Mouse (Mus musculus) forebrain, postnatal 0 days (tissue): Measurements from ENCODE around the gene Rusc1. TPM values are rescaled to one million over a fixed set of nuclear protein-coding genes. Genes with fewer than 3 reads are reported as not detected.
A peak's percentile ranks its signal among the peaks of the same experiment; 100 is the strongest.

Experiments
- ATAC-seq: fragments of 200-750 bp; cut with Nextera tagmentation; 2 replicates; pipeline ENCODE4 v1.8.0; 2017; ENCODE audit warnings: mild to moderate bottlenecking, moderate library complexity
- DNase-seq: peaks from one replicate; pipeline ENCODE4 v3.0.0-alpha.2; 2015
- H3K27ac ChIP-seq: fragments of 300-500 bp; sonication (generic); 2 replicates; pipeline ENCODE4 v1.5.1; 2014; ENCODE audit warnings: low read depth, mild to moderate bottlenecking, antibody characterized with exemption, low read length, moderate library complexity, mixed read lengths
- H3K27me3 ChIP-seq: fragments of 300-500 bp; sonication (generic); 2 replicates; pipeline ENCODE4 v1.6.1; 2014; ENCODE audit warnings: mild to moderate bottlenecking, low read length, mixed read lengths; ENCODE audit not compliant: insufficient read depth
- H3K36me3 ChIP-seq: fragments of 300-500 bp; sonication (generic); 2 replicates; pipeline ENCODE4 v1.6.1; 2014; ENCODE audit warnings: mild to moderate bottlenecking, moderate library complexity; ENCODE audit not compliant: insufficient read depth
- H3K4me1 ChIP-seq: fragments of 300-500 bp; sonication (generic); 2 replicates; pipeline ENCODE4 v1.6.1; 2014; ENCODE audit warnings: antibody characterized with exemption; ENCODE audit not compliant: insufficient read depth
- H3K4me2 ChIP-seq: fragments of 300-500 bp; sonication (generic); 2 replicates; pipeline ENCODE4 v1.6.1; 2014; ENCODE audit warnings: low read depth, mild to moderate bottlenecking, moderate library complexity
- H3K4me3 ChIP-seq: fragments of 300-500 bp; sonication (generic); 2 replicates; pipeline ENCODE4 v1.5.1; 2014; ENCODE audit warnings: low read depth, low read length, mixed read lengths
- H3K9ac ChIP-seq: fragments of 300-500 bp; sonication (generic); 2 replicates; pipeline ENCODE4 v1.6.1; 2014; ENCODE audit warnings: mild to moderate bottlenecking
- H3K9me3 ChIP-seq: fragments of 300-500 bp; sonication (generic); 2 replicates; pipeline ENCODE4 v1.6.1; 2016; ENCODE audit warnings: low read length
- CTCF ChIP-seq: sonication (generic); IDR thresholded peaks from 2 replicates; pipeline ENCODE4 v1.5.1; 2016; ENCODE audit warnings: antibody characterized with exemption, control low read depth, low read depth
- WGBS: fragments of 180-500 bp; shearing (Covaris S2); extraction: QIAGEN DNeasy Blood & Tissue Kit; methylation state at CpG from one replicate; pipeline ENCODE4 v1.1.7; 2014; 5-methylcytosine and 5-hydroxymethylcytosine counted together
- polyA plus RNA-seq: library from polyadenylated mRNA; unstranded; fragments of >200 nt; fragmentation: Nextera tagmentation; extraction: Ambion mirVana; gene quantifications from 2 replicates; pipeline ENCODE4 v1.2.1, GENCODE M21; 2015
- total RNA-seq: library from RNA; depleted of rRNA; stranded (reverse); fragments of >200 nt; gene quantifications from 2 replicates; pipeline ENCODE4 v1.2.3, GENCODE M21; 2014

Rusc1 gene
- total and polyA plus RNA-seq, 2 experiments from 2014 or later, result 101 to 158 TPM

- ATAC-seq (peak; percentile 36), DNase-seq (peak; percentile 21)
- Histone ChIP-seq H3K4me2 (peak overlapping the region; percentile 95), H3K36me3 (peaks cover 53% of the 10 kb centered on the region), H3K4me1 (0 out of 2 replicates have a peak, but pooled peaks cover 10% of the 10 kb centered on the region), H3K9me3 (no peaks in the 10 kb centered on the region), H3K27me3 (no peaks in the 10 kb centered on the region), H3K9ac (peak overlapping the region; percentile 68), H3K4me3 (peak overlapping the region; percentile 72), H3K27ac (peak overlapping the region; percentile 80)
- 17% methylated on average over 11 of the region's 11 CpGs for WGBS
- TF ChIP-seq CTCF, result no peak
Measured at GRCm38 (mm10) chr3:89092509-89093090, 511 bp downstream of the Rusc1 start.

DNA sequence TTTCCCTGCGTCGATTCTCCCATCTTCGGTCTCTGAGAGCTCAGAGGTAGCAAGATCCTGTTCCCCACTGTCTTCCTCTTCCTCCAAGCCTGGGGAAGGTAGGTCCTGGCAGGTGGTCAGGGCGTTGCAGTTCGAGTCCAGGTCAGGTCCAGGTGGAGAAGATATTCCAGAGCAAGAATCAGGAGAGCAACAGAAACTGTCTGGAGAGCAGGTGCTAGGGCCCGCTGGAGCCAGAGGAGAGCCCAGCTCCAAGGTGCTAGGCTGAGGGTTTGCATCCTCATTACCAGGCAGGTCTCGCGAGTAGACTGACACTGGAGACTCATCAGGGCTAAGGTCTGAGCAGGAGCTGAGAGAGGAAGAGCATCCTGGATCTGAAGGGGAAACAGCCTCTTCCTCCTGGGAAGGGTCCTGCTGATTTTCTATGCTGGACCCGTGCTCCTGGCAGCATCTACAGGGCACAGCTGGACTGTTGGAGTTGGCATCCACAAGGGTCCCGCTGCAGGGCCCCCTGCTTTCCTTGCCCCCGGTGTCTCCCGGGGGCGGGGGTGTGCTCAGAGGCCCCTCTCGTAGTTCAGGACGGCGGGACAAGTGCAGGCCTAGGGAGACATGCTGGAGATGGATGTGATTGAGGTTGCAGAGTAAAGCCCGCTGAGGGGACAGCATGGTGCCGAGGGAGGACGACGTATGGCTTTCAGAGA, 1.2 kb downstream of the Rusc1 start:
- 8% methylated on average over 20 of the region's 20 CpGs for WGBS
- Histone ChIP-seq H3K9ac (peak overlapping the region; percentile 68), H3K9me3 (no peaks in the 10 kb centered on the region), H3K27ac (peak overlapping the region; percentile 80; the same call in 1 of the 2 replicates), H3K4me2 (peak overlapping the region; percentile 95), H3K4me3 (peak overlapping the region; percentile 72), H3K27me3 (no peaks in the 10 kb centered on the region), H3K36me3 (peaks cover 52% of the 10 kb centered on the region), H3K4me1 (0 out of 2 replicates have a peak, but pooled peaks cover 10% of the 10 kb centered on the region)
- no peak for TF ChIP-seq CTCF
- DNase-seq (peak; percentile 16), ATAC-seq (no peak)

- H3K9ac ChIP-seq, result peak overlapping the region; percentile 68
- H3K36me3 ChIP-seq, result peaks cover 50% of the 10 kb centered on the region
- H3K27ac ChIP-seq, result peak overlapping the region; percentile 79
- 0 out of 2 replicates have a peak, but pooled peaks cover 10% of the 10 kb centered on the region for H3K4me1 ChIP-seq
- peak overlapping the region; percentile 95 for H3K4me2 ChIP-seq
- TF ChIP-seq CTCF, result peak; percentile 81
- DNase-seq, result peak; percentile 84
- WGBS, result 2% methylated on average over 63 of the region's 74 CpGs
- no peaks in the 10 kb centered on the region for H3K27me3 ChIP-seq
- ATAC-seq, result peak; percentile 44
- peak overlapping the region; percentile 72 for H3K4me3 ChIP-seq
- H3K9me3 ChIP-seq, result no peaks in the 10 kb centered on the region
Measured at GRCm38 (mm10) chr3:89090694-89091655, 2.1 kb downstream of the Rusc1 start.

DNA sequence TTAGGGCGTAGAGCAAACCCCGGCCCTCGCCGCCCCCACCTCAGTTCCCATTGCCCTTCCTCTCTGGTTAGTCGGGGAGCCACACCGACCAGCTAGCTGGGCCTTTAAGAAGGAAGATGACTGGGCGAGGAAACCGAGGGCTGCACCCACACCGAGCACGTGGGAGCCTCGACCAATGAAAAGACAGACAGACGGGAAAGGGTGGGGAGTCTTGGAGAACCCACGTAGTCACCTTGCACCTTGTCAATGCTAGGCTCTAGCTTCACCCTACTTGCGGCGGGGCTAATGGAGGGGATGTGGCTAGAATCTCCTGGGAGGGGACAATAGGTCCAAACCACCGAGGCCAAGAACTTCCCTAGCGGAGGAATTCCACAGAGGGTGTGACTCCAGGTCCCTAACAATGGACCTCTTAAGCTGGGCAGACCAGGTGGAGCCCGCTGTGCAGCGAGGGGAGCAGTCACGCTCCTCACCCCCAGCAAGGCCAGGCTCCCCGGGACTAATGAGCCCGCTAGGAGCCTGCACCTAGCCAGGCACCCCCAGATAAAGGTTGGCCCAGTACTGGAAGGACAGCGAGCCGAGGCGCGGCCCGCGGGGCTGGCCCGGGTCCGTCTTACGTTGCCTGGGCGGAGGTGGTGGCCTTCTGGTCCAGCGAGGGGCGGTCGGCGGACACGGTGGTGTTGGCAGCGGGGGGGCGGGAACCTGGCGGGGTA, 3.1 kb downstream of the Rusc1 start:
- DNase-seq, result peak; percentile 89

GRCm38 (mm10) chr3:89088974-89089373, 4.1 kb downstream of the Rusc1 start:
- Histone ChIP-seq H3K4me2 (no peak overlapping the region), H3K9me3 (no peaks in the 10 kb centered on the region), H3K4me3 (no peak overlapping the region), H3K9ac (no peak overlapping the region), H3K4me1 (0 out of 2 replicates have a peak, but pooled peaks cover 10% of the 10 kb centered on the region), H3K27ac (no peak overlapping the region), H3K27me3 (no peaks in the 10 kb centered on the region), H3K36me3 (peaks cover 48% of the 10 kb centered on the region)
- DNase-seq (no peak), ATAC-seq (no peak)
- 82% methylated on average over 14 of the region's 14 CpGs for WGBS
- TF ChIP-seq CTCF, result no peak

More for the DNA sequence above, 3.1 kb downstream of the Rusc1 start:
- Histone ChIP-seq H3K9ac (peak overlapping the region; percentile 68), H3K4me3 (peak overlapping the region; percentile 72), H3K27me3 (no peaks in the 10 kb centered on the region), H3K9me3 (no peaks in the 10 kb centered on the region), H3K4me2 (peak overlapping the region; percentile 95), H3K36me3 (peaks cover 48% of the 10 kb centered on the region), H3K27ac (peak overlapping the region; percentile 79), H3K4me1 (0 out of 2 replicates have a peak, but pooled peaks cover 10% of the 10 kb centered on the region)
- 3% methylated on average over 40 of the region's 40 CpGs for WGBS
- peak; percentile 77 for ATAC-seq
- no peak for TF ChIP-seq CTCF
